Mouse (Mus musculus): ENCODE results near the gene Med25. TPM values are rescaled to one million over a fixed set of nuclear protein-coding genes. Genes with fewer than 3 reads are reported as not detected.

The Med25 gene
- total RNA-seq, 2 experiments from 2014 or later = 5.3 to 6.5 TPM

DNA sequence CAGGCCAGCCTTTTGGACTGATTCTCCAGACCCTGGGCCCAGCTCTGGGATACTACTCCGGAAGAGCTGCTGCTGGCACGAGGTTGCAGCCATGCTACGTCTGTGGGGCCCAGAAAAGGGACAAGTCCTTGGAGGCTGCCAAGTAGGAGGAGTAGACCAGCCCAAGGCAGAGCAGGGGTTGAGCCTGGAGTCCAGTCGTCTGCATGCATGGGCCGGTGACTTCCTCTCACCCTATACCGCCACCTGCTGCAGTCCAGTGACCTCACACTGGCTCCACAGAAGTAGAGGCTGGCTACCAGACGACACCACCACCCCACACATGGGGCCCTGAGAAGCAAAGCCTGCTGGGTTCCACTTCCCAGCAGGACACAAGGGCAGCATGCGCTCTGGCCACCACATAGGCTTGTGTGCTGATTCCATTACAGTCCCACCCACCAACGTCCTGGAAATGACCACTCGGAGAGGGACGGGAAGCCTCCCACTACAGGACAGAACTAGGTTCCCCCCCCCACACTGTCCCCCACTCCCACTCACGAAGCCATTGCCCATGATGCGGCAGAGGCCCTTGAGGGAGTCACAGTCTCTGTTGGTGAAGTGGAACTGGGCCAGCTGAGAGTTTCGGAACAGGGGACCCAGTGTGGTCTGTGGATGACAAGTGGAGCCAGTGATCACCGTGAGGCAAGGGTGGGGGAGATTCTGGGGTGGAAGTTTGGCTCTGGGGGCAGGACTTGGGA, 26.1 kb downstream of the Med25 start:
- ATAC-seq (replicated peaks; ENCODE audit: low FRiP score, poor library complexity, severe bottlenecking) = no peak

DNA sequence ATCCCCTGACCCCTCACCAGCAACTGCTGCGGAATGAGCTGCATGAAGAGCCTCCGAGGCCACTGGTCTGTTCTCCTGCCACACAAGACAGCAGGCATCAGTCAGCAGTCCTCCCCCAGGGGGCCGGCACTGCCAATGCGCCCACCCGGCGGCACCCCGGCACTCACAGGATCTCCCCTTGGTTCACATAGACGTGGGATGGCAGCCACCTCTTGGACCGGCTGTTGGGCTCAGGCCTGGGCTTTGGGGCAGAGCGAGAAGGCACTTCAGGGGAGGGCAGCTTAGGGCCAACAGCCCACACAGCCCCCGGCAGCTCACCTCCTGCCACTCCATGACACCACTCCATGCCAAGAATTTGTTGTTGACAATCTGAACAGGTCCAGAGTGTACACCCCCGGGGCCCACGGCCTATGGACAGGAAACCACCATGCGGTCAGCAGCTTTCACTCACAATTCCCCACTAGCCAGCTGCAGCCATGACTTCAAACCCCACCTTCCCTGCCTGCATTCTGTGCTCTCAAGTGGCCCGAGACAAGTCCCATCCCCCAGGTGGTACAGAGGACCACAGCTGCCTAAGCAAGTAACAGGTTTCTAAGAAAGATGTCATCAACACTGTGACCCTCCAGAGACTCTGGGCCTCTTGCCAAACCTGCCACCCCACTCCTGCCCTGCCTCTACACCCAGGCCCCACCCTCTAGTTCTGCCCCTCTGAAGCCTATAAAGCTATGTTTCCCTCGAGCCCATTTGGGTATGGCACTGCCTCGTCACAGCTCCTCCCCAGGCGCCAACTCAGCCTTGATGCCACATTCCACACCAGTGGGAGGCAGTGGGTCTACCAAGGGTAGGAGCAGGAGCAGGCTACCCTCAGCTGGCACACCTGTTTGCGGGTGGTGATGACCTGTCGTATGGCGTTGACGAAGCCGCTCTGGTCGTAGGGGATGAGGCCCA, 27.6 kb downstream of the Med25 start:
- ATAC-seq (replicated peaks; ENCODE audit: low FRiP score, poor library complexity, severe bottlenecking) = no peak

DNA sequence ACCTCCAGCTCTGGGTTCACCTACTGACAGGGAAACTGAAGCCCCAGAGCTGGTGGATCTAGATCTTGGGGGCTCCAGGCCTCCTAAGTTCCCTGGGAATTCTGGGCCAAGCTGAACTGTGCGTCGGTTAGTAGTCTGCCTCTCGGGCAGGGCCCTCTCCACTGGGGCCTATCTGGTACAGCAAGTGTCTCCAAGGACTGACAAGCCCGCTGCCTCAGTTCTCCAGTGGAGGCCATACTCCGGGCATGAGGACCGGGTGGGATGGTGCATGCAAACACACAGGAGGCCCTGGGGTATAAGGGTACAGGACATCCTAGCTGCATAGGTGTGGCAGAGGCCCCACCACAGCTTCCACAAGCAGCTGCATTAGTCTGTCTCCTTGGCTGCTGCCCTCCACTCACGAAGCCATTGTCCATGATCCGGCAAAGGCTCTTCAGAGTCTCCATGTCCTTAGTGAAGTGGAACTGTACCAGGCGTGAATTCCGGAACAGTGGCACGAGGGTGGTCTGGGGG, 28.5 kb downstream of the Med25 start:
- ATAC-seq (replicated peaks; ENCODE audit: low FRiP score, poor library complexity, severe bottlenecking) = no peak

DNA sequence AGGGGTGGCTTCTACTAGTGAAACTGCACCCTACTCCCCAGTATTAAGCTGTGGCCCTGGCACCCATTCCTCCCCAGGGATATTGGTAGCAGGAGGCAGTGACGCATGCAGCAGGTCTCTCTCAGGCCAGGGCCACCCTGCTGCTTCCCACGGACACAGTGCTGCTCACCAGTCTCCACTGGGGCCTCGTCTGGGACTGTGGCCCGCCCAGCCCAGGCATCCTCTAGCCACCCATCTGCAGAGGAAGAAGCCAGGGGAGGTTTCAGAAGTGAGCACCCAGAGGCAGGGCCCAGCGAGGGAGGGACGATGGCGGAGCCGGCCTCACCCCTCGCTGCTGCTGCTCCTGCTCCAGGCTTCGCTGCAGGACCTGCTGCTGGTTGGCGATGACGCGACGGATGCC, 29.3 kb downstream of the Med25 start:
- no peak for ATAC-seq (replicated peaks; ENCODE audit: low FRiP score, poor library complexity, severe bottlenecking)

DNA sequence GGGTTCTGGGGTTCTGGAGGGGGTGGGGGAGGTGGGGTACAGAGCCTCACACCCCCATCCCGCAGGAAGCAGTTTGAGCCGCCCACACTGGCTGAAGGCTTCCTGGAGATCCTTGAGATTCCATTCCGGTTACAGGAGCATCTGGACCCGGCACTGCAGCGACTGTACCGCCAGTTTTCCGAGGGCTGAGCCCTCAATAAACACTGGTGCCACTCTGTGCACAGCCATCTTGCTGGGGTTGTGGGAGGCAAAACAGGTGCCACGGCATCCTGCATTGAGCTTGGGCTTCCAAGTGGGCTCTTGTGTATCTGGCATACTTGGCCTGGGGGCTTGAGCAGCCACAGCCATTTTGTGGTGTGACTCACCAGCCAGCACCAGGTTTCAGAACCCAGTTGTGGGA, 30.1 kb downstream of the Med25 start:
- no peak for ATAC-seq (replicated peaks; ENCODE audit: low FRiP score, poor library complexity, severe bottlenecking)

DNA sequence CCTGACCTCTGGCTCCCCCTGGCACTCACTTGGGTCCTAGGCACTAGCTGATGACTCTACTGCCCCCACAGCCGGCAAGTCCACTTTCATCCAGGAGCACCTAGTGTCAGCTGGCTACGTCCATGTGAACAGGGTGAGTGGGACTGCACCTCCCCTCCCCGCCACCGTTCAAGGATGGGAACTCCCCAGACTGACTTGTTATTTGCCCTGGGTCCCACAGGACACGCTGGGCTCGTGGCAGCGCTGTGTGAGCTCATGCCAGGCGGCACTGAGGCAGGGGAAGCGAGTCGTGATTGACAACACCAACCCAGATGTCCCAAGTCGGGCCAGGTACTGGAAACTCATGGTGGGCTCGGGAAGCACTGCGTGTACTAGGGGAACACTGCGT, 31.1 kb downstream of the Med25 start:
- no peak for ATAC-seq (replicated peaks; ENCODE audit: low FRiP score, poor library complexity, severe bottlenecking)

DNA sequence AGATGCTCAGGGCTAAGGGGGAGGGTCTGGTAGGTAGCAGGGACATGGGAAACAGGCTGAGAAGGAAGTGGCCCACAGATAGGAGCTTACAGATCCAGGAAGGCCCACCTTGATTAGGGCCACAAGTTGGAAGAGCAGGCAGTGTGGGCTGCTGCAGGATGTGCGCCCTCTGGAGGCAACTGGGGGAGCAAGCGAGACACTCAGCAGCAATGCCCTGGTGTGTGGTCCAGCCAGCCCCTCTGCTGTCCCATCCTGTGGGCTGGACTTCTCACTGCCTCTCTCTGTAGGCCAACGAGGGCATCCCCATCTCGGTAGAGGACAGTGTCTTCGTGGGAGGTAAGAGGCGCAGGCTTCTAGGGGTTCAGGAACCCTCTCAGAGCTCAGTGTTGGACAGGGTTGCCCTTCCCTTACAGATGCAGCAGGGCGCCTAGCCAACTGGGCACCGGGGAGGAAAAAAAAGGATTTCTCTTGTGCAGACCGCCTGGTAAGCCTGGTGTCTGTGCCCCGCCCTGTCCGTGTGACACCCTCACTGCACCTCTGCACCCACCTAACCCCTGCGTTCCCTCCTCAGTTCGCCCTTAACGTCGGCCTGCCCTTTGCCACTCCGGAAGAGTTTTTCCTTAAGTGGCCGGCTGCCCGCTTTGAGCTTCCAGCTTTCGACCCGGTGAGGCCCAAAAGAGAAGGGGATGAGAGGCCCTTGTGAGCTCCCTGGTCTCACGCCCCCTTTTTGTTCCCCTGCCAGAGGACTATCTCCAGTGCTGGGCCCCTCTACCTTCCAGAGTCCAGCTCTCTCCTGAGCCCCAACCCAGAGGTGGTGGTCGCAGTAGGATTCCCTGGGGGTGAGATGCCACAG, 31.7 kb downstream of the Med25 start:
- peak; percentile 48 for ATAC-seq (replicated peaks; ENCODE audit: low FRiP score, poor library complexity, severe bottlenecking)

DNA sequence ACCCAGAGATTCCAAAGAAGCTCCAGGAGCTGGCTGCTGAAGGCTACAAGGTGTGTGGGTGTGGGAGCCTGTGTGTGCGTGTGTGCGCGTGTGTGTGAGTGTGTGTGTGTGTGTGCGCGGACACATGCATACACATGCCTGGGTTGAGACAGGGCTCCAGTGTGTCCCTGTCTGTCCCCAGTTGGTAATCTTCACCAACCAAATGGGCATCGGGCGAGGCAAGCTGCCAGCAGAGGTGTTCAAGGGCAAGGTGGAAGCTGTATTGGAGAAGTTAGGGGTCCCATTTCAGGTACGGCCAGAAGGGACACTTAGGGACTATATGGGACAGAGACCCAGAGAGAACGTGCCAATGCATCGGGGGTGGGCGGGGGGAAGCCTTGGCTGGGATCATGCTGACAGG, 32.6 kb downstream of the Med25 start:
- no peak for ATAC-seq (replicated peaks; ENCODE audit: low FRiP score, poor library complexity, severe bottlenecking)

DNA sequence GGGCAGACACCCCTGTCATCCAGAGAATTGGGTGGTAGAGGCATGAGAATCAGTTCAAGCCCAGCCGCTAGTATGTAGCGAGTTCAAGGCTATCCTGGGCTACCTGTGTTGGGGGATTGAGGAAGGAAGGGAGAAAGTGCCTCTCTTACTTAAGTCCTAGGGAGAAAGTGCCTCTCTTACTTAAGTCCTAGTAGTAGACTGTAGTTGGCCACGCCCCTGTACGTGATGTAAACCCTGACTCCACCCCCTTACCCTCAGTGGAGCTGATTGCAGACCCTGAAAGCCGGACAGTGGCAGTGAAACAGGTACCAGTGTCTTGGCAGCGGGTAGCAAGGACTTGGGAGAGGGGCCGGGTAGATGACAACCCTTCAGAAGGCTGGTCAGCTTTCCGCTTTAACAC, 34.6 kb downstream of the Med25 start:
- peak; percentile 44; the same call in 1 of the 2 replicates for ATAC-seq (replicated peaks; ENCODE audit: low FRiP score, poor library complexity, severe bottlenecking)

DNA sequence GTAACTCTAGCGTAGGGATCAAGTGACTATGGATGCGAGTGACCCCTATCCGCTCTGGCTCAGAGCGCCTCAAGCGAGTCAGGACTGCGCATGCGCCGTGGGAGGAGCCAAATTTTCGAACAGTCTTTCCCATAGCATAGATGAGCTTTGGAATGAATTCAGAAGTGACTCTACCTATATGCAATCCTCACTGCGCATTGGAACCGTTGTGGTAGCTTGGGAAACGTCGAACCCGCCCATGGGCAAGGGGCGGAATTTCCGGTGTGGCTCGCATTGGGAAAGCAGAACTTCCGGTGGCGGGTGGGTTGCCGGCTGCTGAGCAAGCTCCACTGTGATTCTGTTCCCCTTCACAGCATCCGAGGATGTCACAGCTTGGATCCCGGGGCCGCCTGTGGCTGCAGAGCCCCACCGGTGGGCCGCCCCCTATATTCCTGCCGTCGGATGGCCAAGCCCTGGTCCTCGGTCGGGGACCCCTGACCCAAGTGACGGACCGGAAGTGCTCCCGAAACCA, 35.4 kb downstream of the Med25 start, which contains the start of gene Pnkp:
Pnkp (plus strand) TSS at position 98 of the 511 bp plus-strand sequence.
- peak; percentile 41 for ATAC-seq (replicated peaks; ENCODE audit: low FRiP score, poor library complexity, severe bottlenecking)

DNA sequence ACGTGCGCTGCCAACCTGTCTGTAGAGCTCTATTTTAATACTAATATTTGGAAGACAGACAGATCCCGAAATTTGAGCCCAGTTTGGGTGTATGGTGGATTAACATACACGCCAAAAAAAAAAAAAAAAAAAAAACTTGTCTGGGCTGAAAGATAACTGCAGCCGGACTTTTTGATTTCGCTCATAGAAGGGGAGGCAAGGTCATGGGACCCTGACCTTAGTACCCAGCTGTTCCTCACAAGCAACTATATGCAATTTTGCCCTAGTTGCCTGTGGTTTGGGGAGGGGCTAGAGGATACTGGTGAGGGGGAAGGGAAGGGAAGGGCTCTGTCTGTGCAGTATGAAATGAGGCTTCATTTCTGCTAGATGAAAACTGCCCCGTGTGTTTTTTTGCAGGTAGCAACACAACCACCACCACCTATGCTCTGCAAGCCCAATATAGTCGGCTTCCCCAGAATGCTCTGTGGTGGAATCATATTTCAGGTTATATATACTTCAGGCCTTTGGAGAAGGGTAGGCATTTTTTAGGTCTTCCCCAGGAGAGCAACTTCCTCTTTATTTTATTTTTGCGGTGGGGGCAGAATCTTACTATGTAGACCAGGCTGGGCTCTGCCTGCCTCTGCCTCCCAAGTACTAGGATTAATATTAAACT, 36.1 kb downstream of the Med25 start:
- ATAC-seq (replicated peaks; ENCODE audit: low FRiP score, poor library complexity, severe bottlenecking) = no peak

DNA sequence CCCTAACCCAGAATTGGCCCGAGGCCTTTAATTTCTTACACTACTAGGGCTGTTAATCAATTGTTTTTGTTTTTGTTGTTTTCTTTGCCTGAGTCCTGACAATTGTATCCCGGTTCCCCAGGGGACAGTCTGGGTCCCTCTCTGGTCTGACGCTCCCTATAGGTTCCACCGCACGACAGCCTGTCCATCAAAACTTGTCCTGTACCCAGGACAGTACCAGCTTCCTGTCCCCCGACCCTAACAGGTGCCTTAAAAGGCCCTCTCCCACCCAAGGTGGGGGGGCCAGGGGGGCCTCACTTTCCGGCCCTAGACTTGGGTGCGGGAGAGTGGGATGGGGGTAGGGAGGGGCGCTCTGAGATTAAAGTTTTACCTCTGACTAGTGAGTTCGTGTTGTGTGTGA, 37.5 kb downstream of the Med25 start:
- no peak for ATAC-seq (replicated peaks; ENCODE audit: low FRiP score, poor library complexity, severe bottlenecking)

DNA sequence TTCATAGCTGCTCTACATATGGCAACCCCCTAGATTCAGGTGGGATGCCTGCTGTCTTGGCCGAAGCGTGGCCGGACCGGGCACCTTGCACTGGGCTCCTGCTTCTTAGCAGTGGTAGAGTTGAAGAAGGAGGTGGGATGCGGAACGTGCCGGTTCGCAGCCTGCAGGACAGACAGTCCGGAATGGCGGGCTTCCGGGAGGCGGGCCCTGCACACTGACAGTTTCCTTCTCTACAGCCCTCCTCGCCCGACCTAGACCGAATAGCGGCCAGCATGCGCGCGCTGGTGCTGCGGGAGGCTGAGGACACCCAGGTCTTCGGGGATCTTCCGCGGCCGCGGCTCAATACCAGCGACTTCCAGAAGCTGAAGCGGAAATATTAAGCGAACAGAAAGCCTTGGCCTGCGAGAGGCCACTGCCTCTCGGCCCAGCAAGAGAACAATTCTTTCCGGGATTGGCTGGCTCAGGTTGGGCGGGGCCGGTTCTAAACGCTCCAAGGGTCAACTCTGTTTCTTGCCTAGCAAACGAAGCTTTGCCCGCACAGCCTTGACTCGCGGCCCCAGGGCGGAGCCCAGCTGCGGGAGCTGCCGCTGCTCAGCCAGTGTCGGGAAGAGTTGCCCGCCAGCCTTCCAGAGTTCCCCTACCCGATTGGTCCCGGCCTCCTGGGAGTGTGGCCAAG, 38.0 kb downstream of the Med25 start:
- ATAC-seq (replicated peaks; ENCODE audit: low FRiP score, poor library complexity, severe bottlenecking) = peak; percentile 57

DNA sequence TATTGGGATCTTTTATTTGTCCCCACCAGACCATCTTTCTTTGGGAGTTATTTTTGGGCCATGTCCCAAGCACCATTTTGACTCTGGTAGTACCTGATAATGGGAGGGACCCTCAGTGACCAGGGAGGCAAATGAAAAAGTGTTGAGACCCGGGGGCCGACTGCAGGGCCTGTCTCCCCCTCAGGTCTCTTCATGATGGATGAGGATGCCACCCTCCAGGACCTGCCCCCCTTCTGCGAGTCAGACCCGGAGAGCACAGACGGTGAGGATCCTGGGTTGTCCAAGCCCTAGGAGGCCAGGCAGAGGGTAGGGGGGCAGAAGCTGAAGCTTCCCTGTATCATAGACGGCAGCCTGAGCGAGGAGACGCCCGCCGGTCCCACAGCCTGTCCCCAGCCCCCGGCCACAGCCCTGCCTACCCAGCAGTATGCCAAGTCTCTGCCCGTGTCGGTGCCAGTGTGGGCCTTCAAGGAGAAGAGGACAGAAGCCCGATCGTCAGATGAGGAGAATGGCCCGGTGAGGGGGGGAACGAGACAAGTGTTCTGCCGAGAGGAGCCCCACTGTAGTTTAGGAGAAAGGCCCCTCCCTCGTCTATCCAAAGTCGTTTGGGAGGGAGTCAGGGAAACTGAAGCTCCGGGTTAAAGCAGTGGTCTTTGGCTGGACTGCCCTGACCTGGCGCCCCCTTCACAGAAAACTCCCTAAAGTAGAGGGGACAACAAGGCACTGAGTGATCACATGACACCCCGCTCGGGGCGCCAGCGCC, 38.7 kb downstream of the Med25 start:
- 0 out of 2 replicates have a peak, but pooled peaks have one; percentile 3 for ATAC-seq (replicated peaks; ENCODE audit: low FRiP score, poor library complexity, severe bottlenecking)

DNA sequence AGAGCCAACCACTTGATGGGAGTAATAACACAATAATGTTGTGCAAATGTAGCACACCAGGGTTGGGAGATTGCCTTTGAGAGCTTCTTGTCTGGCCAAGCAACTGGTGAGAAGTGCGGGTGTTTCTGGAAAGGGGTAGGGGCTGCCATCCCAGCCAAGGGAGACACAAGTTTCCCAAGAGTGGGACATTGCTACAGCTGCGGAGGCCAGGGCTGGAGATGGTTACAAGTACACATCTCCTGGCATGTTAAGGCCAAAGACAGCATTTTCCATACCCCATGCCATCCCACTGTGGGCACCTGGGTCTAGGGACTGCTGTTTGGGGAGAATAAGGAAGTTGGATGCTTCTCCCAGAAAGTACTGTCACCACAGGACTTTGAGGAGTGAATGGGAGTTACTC, 39.4 kb downstream of the Med25 start:
- ATAC-seq (replicated peaks; ENCODE audit: low FRiP score, poor library complexity, severe bottlenecking) = no peak

DNA sequence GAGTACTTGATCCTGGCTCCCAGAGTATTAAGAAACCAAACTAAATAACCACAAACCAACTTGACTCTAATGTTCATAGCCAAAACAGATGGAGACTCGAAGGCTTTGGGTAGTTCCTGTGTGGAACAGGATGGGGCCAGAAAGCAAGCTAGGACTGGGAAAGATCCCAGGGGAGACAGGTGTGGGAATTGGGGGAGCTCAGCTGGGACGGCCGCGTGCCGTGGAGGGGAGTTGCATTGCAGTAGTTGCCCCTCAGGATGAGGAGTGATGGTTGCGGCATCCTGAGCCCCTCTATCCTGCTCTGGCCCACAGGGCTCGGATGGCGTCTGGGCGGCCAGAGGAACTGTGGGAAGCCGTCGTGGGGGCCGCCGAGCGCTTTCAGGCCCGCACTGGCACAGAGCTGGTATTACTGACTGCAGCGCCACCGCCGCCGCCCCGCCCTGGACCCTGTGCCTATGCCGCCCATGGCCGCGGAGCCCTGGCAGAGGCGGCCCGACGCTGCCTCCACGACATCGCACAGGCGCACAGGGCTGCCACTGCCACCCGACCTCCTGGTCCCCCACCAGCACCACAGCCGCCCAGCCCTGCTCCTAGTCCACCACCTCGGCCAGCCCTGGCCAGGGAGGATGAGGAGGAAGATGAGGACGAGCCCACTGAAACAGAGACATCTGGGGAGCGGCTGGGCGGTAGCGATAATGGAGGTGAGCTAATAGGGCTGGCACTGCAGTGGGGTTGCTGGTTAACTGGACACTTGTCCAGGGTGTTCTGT, 40.1 kb downstream of the Med25 start:
- ATAC-seq (replicated peaks; ENCODE audit: low FRiP score, poor library complexity, severe bottlenecking) = no peak

DNA sequence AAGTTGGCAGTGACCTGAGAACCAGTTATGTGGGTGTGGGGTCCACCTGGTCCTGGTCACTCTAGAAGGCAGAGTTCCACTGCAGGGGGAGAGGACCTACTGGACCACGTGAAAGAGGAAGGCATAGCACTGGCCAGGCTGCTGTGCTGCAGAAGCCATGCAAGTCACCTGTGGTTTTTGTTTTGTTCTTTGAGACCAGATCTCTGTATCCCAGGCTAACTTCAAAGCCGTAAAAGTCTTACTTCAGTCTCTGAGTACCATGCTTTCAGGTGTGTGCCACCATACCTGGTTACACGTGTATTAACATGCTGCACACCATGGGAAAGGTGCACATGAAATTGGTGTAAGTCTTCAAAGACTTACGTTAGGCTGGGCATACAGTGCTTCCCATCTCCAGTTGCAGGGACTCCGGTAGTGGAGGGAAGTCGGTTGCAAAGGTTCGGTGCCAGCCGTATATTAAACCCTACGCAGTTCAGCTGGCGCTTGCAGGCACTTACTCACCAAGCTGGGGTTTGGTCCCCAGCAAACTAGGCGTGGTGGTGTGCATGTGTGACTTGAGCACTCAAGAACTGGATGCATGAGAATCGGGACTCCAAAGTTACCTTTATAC, 40.8 kb downstream of the Med25 start:
- ATAC-seq (replicated peaks; ENCODE audit: low FRiP score, poor library complexity, severe bottlenecking) = no peak

Data from erythroblast, adult 5-6 weeks (primary cell).